Mouse (Mus musculus) small intestine, adult 2 months (tissue): ENCODE data around the gene Ipo11.

ENCODE experiments used
- CTCF ChIP-seq: fragments of 200-500 bp; IDR thresholded peaks from 2 replicates; pipeline ENCODE4 v1.5.1; 2012; ENCODE audit warnings: low read depth, mild to moderate bottlenecking, control low read depth, inconsistent platforms, low read length, moderate library complexity, mixed read lengths; ENCODE audit not compliant: insufficient replicate concordance, insufficient read length; ENCODE audit errors: extremely low read depth
- POLR2A ChIP-seq: fragments of 200-500 bp; IDR thresholded peaks from 2 replicates; pipeline ENCODE4 v1.6.1; 2012; ENCODE audit warnings: low read depth, mild to moderate bottlenecking, control low read depth, inconsistent platforms, low read length, moderate library complexity

- TF ChIP-seq POLR2A (no peak), CTCF (no peak)
These were observed 24.7 kb upstream of the Ipo11 start for GRCm38 (mm10) chr13:106961496-106961895.
